Mouse (Mus musculus) heart, adult 2 months (tissue): ENCODE measurements around the gene Ahnak2. TPM values are rescaled to one million over a fixed set of nuclear protein-coding genes. Genes with fewer than 3 reads are reported as not detected.

Experiments
- DNase-seq, 2 experiments: peaks; one replicate each; pipeline ENCODE4 v3.0.0; 2021
- H3K27ac ChIP-seq: fragments of 200-600 bp; 2 replicates; pipeline ENCODE4 v1.8.1; 2022
- H3K27me3 ChIP-seq: fragments of 200-500 bp; 2 replicates; pipeline ENCODE4 v1.6.1; 2012; ENCODE audit warnings: mild to moderate bottlenecking, low read length, inconsistent platforms, mixed read lengths; ENCODE audit not compliant: control insufficient read depth, insufficient read depth
- H3K36me3 ChIP-seq: fragments of 200-500 bp; 2 replicates; pipeline ENCODE4 v1.6.1; 2012; ENCODE audit warnings: low read length, inconsistent platforms; ENCODE audit not compliant: control insufficient read depth, insufficient read depth
- H3K4me1 ChIP-seq: fragments of 200-500 bp; 2 replicates; pipeline ENCODE4 v1.6.1; 2011; ENCODE audit warnings: low read length; ENCODE audit not compliant: control insufficient read depth, insufficient read depth
- H3K4me3 ChIP-seq: fragments of 200-600 bp; 2 replicates; pipeline ENCODE4 v1.8.1; 2022
- H3K79me2 ChIP-seq: fragments of 200-500 bp; replicated peaks from 2 replicates; pipeline ENCODE4 v1.6.1; 2012; ENCODE audit warnings: mild to moderate bottlenecking, inconsistent platforms, low read length, moderate library complexity, mixed read lengths; ENCODE audit not compliant: control insufficient read depth, insufficient read depth
- H3K9ac ChIP-seq: fragments of 200-500 bp; 2 replicates; pipeline ENCODE4 v1.6.1; 2012; ENCODE audit warnings: low read depth, mild to moderate bottlenecking, control low read depth, inconsistent platforms, low read length, mixed read lengths
- CTCF ChIP-seq: fragments of 200-600 bp; IDR thresholded peaks from 2 replicates; pipeline ENCODE4 v1.8.1; 2022; ENCODE audit warnings: antibody characterized with exemption, mild to moderate bottlenecking, moderate library complexity
- EP300 ChIP-seq: fragments of 200-500 bp; IDR thresholded peaks from 2 replicates; pipeline ENCODE4 v1.6.1; 2011; ENCODE audit warnings: low read depth, low read length, control low read depth; ENCODE audit not compliant: insufficient read depth
- POLR2A ChIP-seq: fragments of 200-500 bp; IDR thresholded peaks from 2 replicates; pipeline ENCODE4 v1.6.1; 2011; ENCODE audit warnings: mild to moderate bottlenecking, low read depth, low read length, control low read depth; ENCODE audit not compliant: insufficient read depth
- WGBS: fragments of 180-500 bp; shearing (Covaris S2); methylation state at CpG from one replicate; pipeline ENCODE4 v1.1.7; 2018; 5-methylcytosine and 5-hydroxymethylcytosine counted together
- intact Hi-C: fragments of 180-260 bp; cut with DNase I; formaldehyde crosslinking; loops from one replicate; pipeline ENCODE4 v1.15.1; 2025
- long read RNA-seq: library from polyadenylated mRNA; stranded (forward); transcript quantifications from one replicate; pipeline ENCODE4 v2.0.0, GENCODE M21; 2021
- polyA plus RNA-seq: library from polyadenylated mRNA; depleted of rRNA; stranded (reverse); fragments of >200 nt; gene quantifications from 2 replicates; pipeline ENCODE4 v1.2.3, GENCODE M21; 2012; rRNA removed
- total RNA-seq, 2 experiments: library from RNA; stranded (reverse); gene quantifications; 2 replicates each; pipeline ENCODE4 v1.2.3; 2021

Ahnak2 gene
- 10 to 100 TPM; 14.8 to 15.7 TPM for total RNA-seq
- polyA plus RNA-seq: 5.4 and 7.5 TPM in 2 replicates
- long read RNA-seq: 0 reads

GRCm38 (mm10) chr12:112801864-112802846, at the start of gene Ahnak2:
Ahnak2 (minus strand) TSS chr12:112802657.
- TF ChIP-seq CTCF (no peak), POLR2A (no peak), EP300 (no peak)
- H3K27me3 ChIP-seq: peaks cover 2% of the 10 kb centered on the region; the same call in 1 of the 2 replicates

GRCm38 (mm10) chr12:112851116-112851515, 48.7 kb upstream of the Ahnak2 start:
- Histone ChIP-seq H3K79me2 (no peaks in the 10 kb centered on the region), H3K27ac (no peak overlapping the region), H3K4me1 (no peaks in the 10 kb centered on the region), H3K9ac (no peak overlapping the region), H3K4me3 (no peak overlapping the region), H3K27me3 (no peaks in the 10 kb centered on the region), H3K36me3 (no peaks in the 10 kb centered on the region)
- WGBS: 37% methylated on average over 8 of the region's 8 CpGs
- no peak for DNase-seq
- TF ChIP-seq CTCF (no peak), POLR2A (no peak), EP300 (no peak)
- intact Hi-C loops: no loop called here

More at GRCm38 (mm10) chr12:112801864-112802846, at the start of gene Ahnak2:
- Histone ChIP-seq H3K36me3 (no peaks in the 10 kb centered on the region), H3K27ac (no peak within 1 kb of the TSS), H3K9ac (peak within 1 kb of the TSS; percentile 61), H3K79me2 (no peaks in the 10 kb centered on the region), H3K4me3 (peak within 1 kb of the TSS; percentile 39), H3K4me1 (peaks cover 3% of the 10 kb centered on the region; the same call in 1 of the 2 replicates)
- 6% methylated on average over 62 of the region's 69 CpGs for WGBS
- no peak for DNase-seq
- intact Hi-C loops: no loop called here

GRCm38 (mm10) chr12:112850344-112850743, 47.9 kb upstream of the Ahnak2 start:
- intact Hi-C loops: no loop called here
- 95% methylated on average over 9 of the region's 9 CpGs for WGBS
- H3K9ac ChIP-seq: no peak overlapping the region
- no peaks in the 10 kb centered on the region for H3K79me2 ChIP-seq
- no peak overlapping the region for H3K4me3 ChIP-seq
- H3K27ac ChIP-seq: no peak overlapping the region
- H3K4me1 ChIP-seq: no peaks in the 10 kb centered on the region
- H3K36me3 ChIP-seq: no peaks in the 10 kb centered on the region
- H3K27me3 ChIP-seq: no peaks in the 10 kb centered on the region
- no peak for DNase-seq
- no peak for TF ChIP-seq CTCF
- TF ChIP-seq EP300: no peak
- TF ChIP-seq POLR2A: no peak

- Histone ChIP-seq H3K9ac (no peak overlapping the region), H3K36me3 (no peaks in the 10 kb centered on the region), H3K4me1 (no peaks in the 10 kb centered on the region), H3K27ac (no peak overlapping the region), H3K79me2 (no peaks in the 10 kb centered on the region), H3K4me3 (no peak overlapping the region), H3K27me3 (no peaks in the 10 kb centered on the region)
- DNase-seq: no peak
- TF ChIP-seq POLR2A (no peak), CTCF (peak; percentile 25)
- WGBS: 66% methylated on average over 11 of the region's 11 CpGs
- intact Hi-C loops: loop anchor here (10.0 kb wide), 1 partner anchor 195 kb away; no protein-coding TSS in a partner anchor
Measured at GRCm38 (mm10) chr12:112849235-112850022, 47.0 kb upstream of the Ahnak2 start.

- no peaks in the 10 kb centered on the region for H3K27me3 ChIP-seq
- H3K79me2 ChIP-seq: no peaks in the 10 kb centered on the region
- H3K36me3 ChIP-seq: no peaks in the 10 kb centered on the region
- no peak overlapping the region for H3K4me3 ChIP-seq
- no peak for TF ChIP-seq CTCF
- no peak for TF ChIP-seq EP300
- no peak for TF ChIP-seq POLR2A
- no peaks in the 10 kb centered on the region; the same call in 1 of the 2 replicates for H3K4me1 ChIP-seq
- DNase-seq: no peak
- H3K27ac ChIP-seq: no peak overlapping the region
- WGBS: 91% methylated on average over 2 of the region's 2 CpGs
- H3K9ac ChIP-seq: no peak overlapping the region
- intact Hi-C loops: loop anchor here (10.0 kb wide), 1 partner anchor 193 kb away; no protein-coding TSS in a partner anchor
Measured at GRCm38 (mm10) chr12:112847880-112848279, 45.4 kb upstream of the Ahnak2 start.
